Comparison of ENCODE assay signal across 25 mouse cellular contexts in the genomic region with DNA sequence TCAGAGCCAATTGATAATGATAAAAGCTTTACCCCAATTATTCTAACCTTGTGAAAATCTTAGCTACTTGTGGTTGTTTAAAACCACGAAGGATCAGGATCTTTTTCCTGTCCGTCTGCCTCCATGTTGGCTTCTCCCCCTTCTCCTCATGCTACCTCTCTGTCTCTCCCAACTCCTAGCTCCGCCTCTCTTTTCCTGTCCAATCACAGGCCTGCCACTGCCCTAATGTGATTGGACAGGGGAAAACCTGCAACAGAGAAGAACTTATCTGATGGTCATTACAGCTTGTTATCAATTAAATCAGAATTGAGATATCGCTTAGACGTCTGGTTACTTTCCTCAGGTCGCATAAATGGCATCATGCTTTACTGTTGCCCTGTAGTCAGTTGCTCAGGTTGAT.
"Had no signal": no experiment of that assay in that cellular context is flagged by ENCODE, and none has a peak within 500 bp of the region (broad histone marks: within the 10 kb centered on the region; RNA-seq: fewer than 3 reads in every experiment).

No protein-coding gene starts in this region.

- H3K9me3 ChIP-seq: hindbrain, embryonic 10.5 days; hindbrain, embryonic 12.5 days; intestine, embryonic 15.5 days; limb, embryonic 10.5 days; limb, embryonic 12.5 days had no signal

- DNase-seq: gastrocnemius, postnatal 14 days; gastrocnemius, postnatal 36 days; heart, adult 2 months; heart, postnatal 10 days; heart, postnatal 4 days; kidney, adult 18-20 months; kidney, adult 8-10 months; kidney, postnatal 10 days; kidney, postnatal 25 days; kidney, postnatal 4 days; liver had no signal

- H3K4me2 ChIP-seq: heart, embryonic 11.5 days; hindbrain, embryonic 12.5 days; hindbrain, embryonic 14.5 days; intestine, embryonic 15.5 days; limb, embryonic 12.5 days; liver, embryonic 11.5 days had no signal

- H3K9ac ChIP-seq: hindbrain, embryonic 12.5 days; hindbrain, embryonic 14.5 days; intestine, embryonic 15.5 days; limb, embryonic 12.5 days; liver, embryonic 14.5 days had no signal

- H3K27ac ChIP-seq: heart, adult 2 months; hindbrain, embryonic 10.5 days; hindbrain, embryonic 12.5 days; hindbrain, embryonic 14.5 days; intestine, embryonic 15.5 days; layer of hippocampus, adult 2 months; left cerebral cortex, adult 2 months; limb, embryonic 10.5 days; limb, embryonic 12.5 days; liver, embryonic 14.5 days had no signal

- H3K27me3 ChIP-seq: hindbrain, embryonic 12.5 days; intestine, embryonic 15.5 days; limb, embryonic 12.5 days had no signal

- H3K4me1 ChIP-seq: hindbrain, embryonic 12.5 days; intestine, embryonic 15.5 days had no signal

- ATAC-seq: hindbrain, embryonic 16.5 days; inflammation-experienced regulatory T-cells, adult 6 months; intestine, embryonic 15.5 days; intestine, postnatal 0 days had no signal

- H3K4me3 ChIP-seq: heart, adult 2 months; hindbrain, embryonic 10.5 days; hindbrain, embryonic 12.5 days; intestine, embryonic 15.5 days; layer of hippocampus, adult 2 months; left cerebral cortex, adult 2 months; limb, embryonic 10.5 days; limb, embryonic 12.5 days had no signal

- H3K36me3 ChIP-seq: hindbrain, embryonic 10.5 days; hindbrain, embryonic 12.5 days; intestine, embryonic 15.5 days; limb, embryonic 10.5 days; limb, embryonic 12.5 days had no signal
